Mouse (Mus musculus): ENCODE results near the gene Cyp8b1.

Cyp8b1 gene

DNA sequence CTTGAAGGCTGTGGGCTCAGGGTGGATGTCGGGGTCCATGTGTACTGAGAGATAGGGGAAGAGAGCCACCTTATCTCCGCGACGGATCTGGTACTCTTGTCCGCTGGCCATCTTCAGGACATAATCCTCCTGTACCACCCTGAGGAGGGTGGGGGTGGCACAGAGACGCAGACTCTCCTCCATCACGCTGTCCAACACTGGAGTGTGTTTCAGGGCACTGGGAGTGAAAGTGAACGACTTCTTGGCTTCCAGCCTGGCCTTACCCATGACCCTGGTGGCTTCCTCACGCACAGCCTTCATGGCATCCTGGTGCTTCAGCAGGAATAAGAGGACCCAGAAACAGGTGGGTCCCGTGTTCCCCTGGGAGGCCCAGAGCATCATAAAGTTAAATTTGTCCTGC lies 1.0 kb downstream of the Cyp8b1 start:
- DNase-seq (ENCODE audit: low spot score) = no peak

- DNase-seq (ENCODE audit: low spot score) = no peak
Observed at GRCm38 (mm10) chr9:121914226-121914757, 1.8 kb downstream of the Cyp8b1 start.

DNA sequence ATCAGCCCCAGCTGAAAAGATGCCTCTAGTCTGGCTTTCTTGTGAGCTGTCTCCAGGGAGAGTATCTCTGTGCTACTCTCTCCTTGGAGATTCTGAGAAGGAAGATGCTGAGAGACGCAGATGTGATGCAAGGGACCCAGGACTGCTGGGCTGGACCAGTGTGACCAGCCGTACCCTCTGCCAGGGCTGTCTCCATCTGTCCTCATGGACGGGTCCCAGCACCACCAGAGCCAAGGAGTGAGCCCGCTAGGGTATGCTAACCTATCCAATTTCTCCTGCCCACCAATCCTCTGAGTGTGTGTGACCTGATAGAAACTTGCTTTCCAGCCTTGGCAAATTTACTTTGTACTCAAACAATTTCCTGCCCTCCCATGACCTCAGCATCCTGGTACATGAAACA lies 3.3 kb downstream of the Cyp8b1 start:
- no peak for DNase-seq (ENCODE audit: low spot score)

GRCm38 (mm10) chr9:121911196-121911595 lies 4.9 kb downstream of the Cyp8b1 start:
- no peak for DNase-seq (ENCODE audit: low spot score)

DNA sequence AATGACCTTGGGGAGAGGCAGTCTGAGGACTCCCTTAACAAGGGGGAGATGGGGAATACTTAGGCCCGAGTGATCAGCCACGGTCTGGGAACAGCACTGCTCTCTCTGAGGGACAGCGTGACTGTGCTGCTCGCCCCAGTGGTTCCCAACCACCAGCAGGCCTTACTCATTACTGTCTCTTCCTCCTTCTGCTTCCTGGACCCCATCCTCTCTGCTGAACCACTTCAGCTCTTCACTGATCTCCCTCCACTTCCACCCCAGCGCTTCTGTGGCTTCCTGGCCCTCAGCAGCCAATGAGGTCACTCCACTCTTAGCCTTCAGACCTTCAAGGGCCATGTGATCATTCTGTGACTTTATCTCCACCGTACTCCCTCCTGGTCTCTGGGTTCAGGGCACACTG lies 6.5 kb downstream of the Cyp8b1 start:
- no peak for DNase-seq (ENCODE audit: low spot score)

DNA sequence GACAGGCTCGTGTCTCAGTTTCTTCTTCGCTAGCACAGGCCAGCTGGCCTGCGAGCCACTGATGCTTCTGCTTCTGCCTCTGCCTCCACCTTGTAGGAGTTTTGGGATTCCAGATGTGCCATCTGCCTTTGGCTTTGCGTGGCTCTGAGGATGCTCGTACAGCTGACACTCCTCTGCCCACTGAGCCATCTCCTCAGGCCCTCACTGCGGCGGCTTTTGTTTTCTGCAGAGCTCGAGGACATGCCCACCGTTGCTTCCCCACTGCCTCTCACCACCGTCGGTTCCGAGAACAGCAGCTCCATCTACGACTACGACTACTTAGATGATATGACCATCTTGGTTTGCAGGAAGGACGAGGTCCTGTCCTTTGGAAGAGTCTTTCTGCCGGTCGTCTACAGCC lies 7.8 kb downstream of the Cyp8b1 start:
- no peak for DNase-seq (ENCODE audit: low spot score)

- no peak for DNase-seq (ENCODE audit: low spot score)
Observed at GRCm38 (mm10) chr9:121907356-121908070, 8.6 kb downstream of the Cyp8b1 start.

- DNase-seq (ENCODE audit: low spot score) = no peak
Observed at GRCm38 (mm10) chr9:121906456-121906855, 9.6 kb downstream of the Cyp8b1 start.

- DNase-seq (ENCODE audit: low spot score) = no peak
Observed at GRCm38 (mm10) chr9:121905556-121906185, 10.4 kb downstream of the Cyp8b1 start.

- DNase-seq (ENCODE audit: low spot score) = no peak
Observed at GRCm38 (mm10) chr9:121904946-121905345, 11.2 kb downstream of the Cyp8b1 start.

GRCm38 (mm10) chr9:121904319-121904718 lies 11.8 kb downstream of the Cyp8b1 start:
- no peak for DNase-seq (ENCODE audit: low spot score)

DNA sequence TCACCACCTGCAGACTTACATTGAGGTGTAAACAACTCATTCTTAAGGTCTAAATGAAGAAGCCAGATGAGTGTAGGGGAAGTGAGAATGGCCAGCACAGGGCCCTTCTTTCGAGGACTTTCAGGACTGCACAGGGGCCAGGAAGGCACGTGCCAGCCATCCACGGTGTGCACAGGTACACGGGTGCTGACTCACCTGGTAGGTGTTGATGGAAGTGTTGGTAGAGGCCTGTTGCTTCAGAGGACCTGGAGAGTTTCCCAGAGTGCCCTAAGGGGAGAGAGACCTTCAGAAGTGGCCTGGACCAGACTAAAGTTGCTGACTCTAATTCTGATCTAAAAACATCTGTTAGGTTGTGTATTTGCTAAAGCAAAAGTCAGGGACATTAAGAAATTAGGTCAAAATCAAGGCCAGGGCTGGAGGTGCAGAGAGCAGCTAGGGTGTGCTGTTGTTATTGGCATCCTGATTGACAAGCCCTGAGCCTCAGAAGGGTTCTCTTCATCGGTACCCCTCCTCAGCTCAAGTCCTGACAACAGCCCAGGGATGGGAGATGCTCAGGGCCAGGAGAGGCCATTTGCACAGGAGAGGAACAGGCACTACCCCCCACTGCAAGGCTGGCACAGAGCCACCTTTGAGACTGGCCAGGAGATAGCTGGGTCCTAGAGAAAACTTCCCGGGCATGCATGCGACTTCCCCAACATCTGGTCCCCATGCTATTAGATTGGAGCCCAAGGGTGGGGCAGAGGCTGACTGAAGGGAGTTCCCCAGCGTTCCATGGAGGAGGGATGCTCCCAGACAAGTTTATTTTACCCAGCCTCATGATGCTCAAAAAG lies 12.4 kb downstream of the Cyp8b1 start:
- no peak for DNase-seq (ENCODE audit: low spot score)

DNA sequence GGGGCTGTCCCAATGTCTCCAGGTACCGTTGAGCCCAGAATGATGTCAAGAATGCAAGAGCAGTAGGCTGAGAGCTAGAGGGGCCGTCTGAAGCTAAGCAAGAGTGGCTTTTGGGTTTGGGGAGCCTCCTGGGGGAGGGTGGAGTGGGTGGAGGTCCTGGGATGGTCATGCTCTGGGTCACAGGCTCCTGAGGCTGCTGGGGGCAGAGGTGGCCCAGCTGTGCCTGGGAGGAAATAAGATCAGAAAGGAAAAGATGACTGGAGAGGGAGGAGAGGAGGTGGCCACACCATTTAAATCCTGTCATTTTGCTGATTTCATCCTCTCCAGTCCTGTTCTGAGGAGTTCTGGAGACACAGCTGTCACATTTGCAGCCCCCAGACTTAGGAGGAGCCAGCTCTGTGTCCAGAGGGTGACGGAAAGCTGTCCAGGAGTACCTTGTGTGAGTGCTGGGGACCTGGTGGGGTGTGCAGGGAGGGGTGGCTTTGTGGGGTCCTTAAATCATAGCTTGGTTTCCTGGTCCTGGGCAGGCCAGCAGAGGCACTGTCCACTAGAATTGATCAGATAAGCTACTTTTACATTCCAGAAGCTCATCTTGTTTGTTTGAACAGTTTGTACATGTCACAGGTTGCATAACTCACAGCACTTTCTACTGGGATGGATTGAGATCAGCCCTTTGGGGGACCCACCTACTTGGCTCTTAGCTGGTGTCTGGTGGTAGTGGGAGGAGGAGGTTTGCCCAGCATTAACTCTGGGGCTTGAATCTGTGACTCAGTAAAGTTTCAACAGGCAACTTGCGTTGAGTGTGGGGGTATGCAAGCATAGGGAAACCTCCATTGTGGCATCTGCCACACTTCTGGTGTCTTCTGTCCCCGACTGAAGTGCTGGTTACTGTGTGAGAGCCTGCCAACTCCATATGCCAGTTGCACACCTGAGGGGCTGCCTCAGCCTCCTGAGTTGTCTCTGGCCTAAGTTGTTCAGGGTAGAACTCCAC lies 14.1 kb downstream of the Cyp8b1 start:
- no peak for DNase-seq (ENCODE audit: low spot score)

DNA sequence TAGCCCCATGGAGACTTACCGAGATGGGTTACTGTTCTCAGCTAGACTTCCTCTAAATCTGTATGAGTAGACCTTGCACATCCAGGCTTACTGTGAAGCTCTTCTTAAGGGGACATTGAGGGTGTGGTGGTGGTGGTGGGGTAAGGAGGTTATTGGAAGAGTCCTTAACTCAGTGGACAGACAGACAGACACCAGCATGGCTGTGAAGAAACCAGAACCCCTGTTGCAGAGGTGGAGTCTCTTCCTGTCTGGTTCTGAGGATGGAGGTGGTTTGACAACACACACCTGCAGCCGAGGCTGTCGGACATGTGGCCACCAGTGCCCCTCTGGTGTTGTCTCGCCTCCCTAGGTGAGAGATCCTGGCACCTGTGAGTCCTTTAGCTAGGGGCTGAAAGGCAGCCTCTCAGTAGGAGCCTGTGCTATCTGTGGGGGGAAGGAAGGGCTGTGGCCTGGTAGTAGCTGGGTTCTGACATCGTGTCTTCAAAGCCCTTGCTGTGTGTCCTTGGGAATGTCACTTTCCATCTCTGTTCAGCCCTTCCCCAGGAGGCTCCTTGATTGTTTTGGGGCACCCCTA lies 15.7 kb downstream of the Cyp8b1 start:
- no peak for DNase-seq (ENCODE audit: low spot score)

DNA sequence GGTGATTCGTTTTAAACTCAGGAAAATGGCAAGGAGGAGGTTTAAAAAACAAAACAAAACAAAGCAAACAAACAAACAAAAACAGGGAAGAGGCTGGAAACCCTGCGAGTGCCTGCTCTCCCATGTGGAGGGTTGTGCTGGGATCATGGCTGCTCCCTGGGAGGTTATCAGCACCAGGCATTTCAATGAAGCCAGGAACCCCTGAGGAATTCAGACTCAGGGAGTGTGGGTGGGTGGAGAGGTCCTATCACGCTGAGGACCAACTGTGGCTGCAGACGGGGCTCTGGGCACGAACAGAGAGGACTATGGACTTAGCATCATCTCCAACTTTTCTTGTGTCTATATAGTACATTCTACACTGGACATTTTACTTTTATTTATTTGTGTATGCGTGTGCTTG lies 16.8 kb downstream of the Cyp8b1 start:
- DNase-seq (ENCODE audit: low spot score) = no peak

DNA sequence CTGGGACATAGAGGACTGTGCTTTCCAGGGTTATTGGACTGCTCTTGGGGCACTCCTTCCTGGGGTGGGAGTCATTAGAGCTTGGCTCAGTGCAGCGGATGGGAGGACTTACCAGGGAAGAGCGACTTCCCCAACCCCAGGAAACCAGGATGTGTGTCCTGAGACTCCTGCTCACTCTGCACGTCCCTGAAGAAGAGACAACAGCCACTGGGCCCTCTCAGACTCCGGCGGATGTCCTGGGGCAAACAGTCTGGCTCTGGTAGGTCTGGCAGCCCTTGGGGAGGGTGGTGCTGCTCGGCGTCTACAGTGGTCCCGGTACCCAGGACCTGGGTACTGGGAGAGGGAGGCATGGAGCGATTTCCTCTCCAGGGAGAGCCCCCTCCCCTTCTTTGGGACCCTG lies 17.9 kb downstream of the Cyp8b1 start, which contains the start of gene Ackr2:
Gene Ackr2, plus strand, starts transcription at position 111 of the 400 bp plus-strand sequence.
- no peak for DNase-seq (ENCODE audit: low spot score)

DNA sequence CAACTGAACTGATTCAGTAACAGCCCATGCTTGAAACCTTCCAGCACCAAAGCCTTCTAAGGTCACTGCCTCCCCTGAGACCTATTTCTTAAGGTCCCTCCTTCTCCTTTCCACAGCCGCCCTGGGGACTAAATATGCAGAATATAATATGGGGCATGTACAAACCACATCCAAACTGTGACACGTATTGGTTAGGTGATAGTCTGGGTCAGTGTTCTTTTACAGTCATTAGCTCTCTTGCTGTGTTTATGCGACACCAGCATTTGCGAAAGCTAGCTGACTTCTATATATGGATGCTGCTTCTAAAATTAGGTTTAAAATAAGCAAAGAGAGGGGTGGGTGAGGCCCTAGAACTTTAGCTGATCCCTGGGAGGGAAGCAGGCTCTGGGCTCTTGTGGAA lies 19.3 kb downstream of the Cyp8b1 start:
- no peak for DNase-seq (ENCODE audit: low spot score)

DNA sequence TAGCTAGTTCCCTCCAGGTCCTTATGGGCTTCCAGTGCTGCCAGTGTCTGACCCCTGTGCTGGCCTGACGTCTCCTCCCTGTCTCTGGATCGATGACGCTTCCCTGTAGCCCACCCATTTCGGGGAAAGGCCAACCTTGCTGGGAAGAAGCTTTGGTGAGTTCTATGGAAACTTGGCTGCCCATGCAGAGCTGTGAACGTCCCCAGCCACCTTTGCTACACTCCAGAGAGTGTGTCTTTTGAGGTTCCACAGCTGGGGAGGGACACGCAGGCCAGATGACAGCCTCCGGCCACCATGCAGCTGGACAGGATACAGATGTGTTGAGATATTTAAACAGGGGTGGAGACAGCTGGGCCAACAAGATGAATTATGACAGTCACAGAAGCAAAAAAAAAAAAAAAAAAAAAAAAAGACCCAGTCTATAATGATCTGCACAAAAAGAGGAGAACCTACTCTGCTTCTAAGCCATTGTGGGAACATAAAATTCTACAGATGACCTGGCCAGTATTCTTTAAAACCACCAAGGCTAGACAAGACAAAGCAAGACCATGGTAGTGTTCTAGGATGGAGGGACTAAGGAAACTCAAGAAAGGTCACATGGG lies 20.6 kb downstream of the Cyp8b1 start:
- no peak for DNase-seq (ENCODE audit: low spot score)

DNA sequence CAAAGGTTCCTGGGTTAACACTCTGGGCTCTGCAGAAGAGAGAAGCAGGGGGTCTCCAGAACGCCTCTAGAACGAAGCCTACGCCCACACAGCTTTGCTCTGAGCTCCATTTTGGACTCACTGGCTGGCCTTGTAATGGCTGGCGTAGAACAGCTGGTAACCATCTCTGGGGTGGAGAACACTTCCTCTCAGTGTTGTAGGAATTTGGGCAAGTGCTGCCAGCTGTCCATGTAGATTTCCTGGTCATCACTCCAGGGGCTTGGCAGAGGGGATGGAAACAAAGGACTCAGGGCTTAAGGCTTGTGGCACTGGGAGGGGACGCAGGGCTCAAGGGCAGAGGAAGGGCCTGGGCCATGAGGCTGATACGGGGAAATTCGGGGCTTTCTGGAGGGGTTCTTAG lies 21.7 kb downstream of the Cyp8b1 start:
- no peak for DNase-seq (ENCODE audit: low spot score)

DNA sequence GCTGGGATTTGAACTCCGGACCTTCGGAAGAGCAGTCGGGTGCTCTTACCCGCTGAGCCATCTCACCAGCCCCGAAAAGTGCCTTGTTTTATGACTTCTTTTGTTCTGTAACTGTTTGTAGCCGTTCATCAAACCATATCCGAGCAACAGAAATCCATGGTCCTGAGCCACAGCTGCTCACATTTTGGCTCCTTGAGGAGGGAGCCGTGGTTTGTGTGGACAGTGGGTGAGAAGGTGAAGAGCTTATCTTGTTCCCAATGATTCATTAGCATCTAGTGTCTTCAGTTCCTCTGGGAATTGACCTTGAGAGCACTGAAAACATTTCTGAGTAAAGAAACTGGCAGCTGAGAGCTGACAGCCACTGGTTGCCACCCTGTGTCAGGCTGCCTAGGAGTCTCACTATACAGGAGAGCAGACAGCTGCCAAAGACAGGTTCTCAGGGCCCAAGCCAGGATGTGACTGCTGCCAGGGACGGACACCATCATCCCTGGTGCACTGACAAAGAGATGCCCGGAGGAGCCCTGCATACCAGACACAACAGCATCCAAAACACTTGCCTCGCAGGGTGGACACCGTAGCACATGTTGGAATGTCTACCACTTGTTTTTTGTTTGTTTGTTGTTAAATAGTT lies 23.9 kb downstream of the Cyp8b1 start:
- DNase-seq (ENCODE audit: low spot score) = no peak
